Mouse (Mus musculus) liver, adult 2 months (tissue): ENCODE results near the gene Rab19. TPM values are rescaled to one million over a fixed set of nuclear protein-coding genes. Genes with fewer than 3 reads are reported as not detected.

ENCODE experiments used
- DNase-seq: peaks from one replicate; pipeline ENCODE4 v3.0.0-alpha.2; 2011; ENCODE audit warnings: low read depth, low spot score; ENCODE audit errors: extremely low read depth
- H3K27ac ChIP-seq: fragments of 200-500 bp; replicated peaks from 2 replicates; pipeline ENCODE4 v1.5.1; 2012; ENCODE audit warnings: low read depth, mild to moderate bottlenecking, control low read depth, inconsistent platforms, low read length; ENCODE audit not compliant: insufficient read depth
- H3K27me3 ChIP-seq: fragments of 200-500 bp; 2 replicates; pipeline ENCODE4 v1.6.1; 2012; ENCODE audit warnings: mild to moderate bottlenecking, moderate library complexity, low read length, inconsistent platforms; ENCODE audit not compliant: control insufficient read depth, insufficient read depth
- H3K36me3 ChIP-seq: fragments of 200-500 bp; 2 replicates; pipeline ENCODE4 v1.6.1; 2012; ENCODE audit warnings: low read length, inconsistent platforms; ENCODE audit not compliant: control insufficient read depth, insufficient read depth
- H3K4me1 ChIP-seq: fragments of 200-500 bp; 2 replicates; pipeline ENCODE4 v1.6.1; 2011; ENCODE audit warnings: low read length; ENCODE audit not compliant: control insufficient read depth, insufficient read depth
- H3K4me3 ChIP-seq: fragments of 200-500 bp; 2 replicates; pipeline ENCODE4 v1.5.1; 2011; ENCODE audit warnings: low read depth, mild to moderate bottlenecking, control low read depth, low read length, moderate library complexity; ENCODE audit not compliant: insufficient read depth
- H3K79me2 ChIP-seq: fragments of 200-500 bp; 2 replicates; pipeline ENCODE4 v1.6.1; 2012; ENCODE audit warnings: inconsistent platforms, mild to moderate bottlenecking, low read length, moderate library complexity; ENCODE audit not compliant: control insufficient read depth, insufficient read depth
- H3K9ac ChIP-seq: fragments of 200-500 bp; 2 replicates; pipeline ENCODE4 v1.6.1; 2012; ENCODE audit warnings: low read depth, mild to moderate bottlenecking, control low read depth, inconsistent platforms, low read length
- CTCF ChIP-seq: fragments of 200-500 bp; IDR thresholded peaks from 2 replicates; pipeline ENCODE4 v1.5.1; 2011; ENCODE audit warnings: low read depth, low read length, control low read depth
- POLR2A ChIP-seq: fragments of 200-500 bp; IDR thresholded peaks from 2 replicates; pipeline ENCODE4 v1.6.1; 2011; ENCODE audit warnings: low read length, control low read depth; ENCODE audit not compliant: insufficient read depth; ENCODE audit errors: extremely low read depth
- WGBS: fragments of 180-500 bp; shearing (Covaris S2); methylation state at CpG from one replicate; pipeline ENCODE4 v1.1.7; 2018; 5-methylcytosine and 5-hydroxymethylcytosine counted together
- polyA plus RNA-seq: library from polyadenylated mRNA; depleted of rRNA; stranded (reverse); fragments of >200 nt; gene quantifications from 2 replicates; pipeline ENCODE4 v1.2.3, GENCODE M21; 2012
- total RNA-seq: library from RNA; depleted of rRNA; stranded (reverse); fragments of >200 nt; gene quantifications from 2 replicates; pipeline ENCODE4 v1.2.3, GENCODE M21; 2014

Gene Rab19
- total and polyA plus RNA-seq, 2 experiments: 0.31 to 0.46 TPM

GRCm38 (mm10) chr6:39362684-39363083 lies 18.3 kb upstream of the Rab19 start:
- WGBS: 96% methylated on average over 2 of the region's 2 CpGs
- Histone ChIP-seq H3K79me2 (no peaks in the 10 kb centered on the region), H3K4me3 (no peak overlapping the region), H3K4me1 (no peaks in the 10 kb centered on the region), H3K27ac (no peak overlapping the region), H3K27me3 (no peaks in the 10 kb centered on the region), H3K36me3 (peaks cover 29% of the 10 kb centered on the region), H3K9ac (no peak overlapping the region)
- TF ChIP-seq POLR2A (no peak), CTCF (no peak)
- no peak for DNase-seq

DNA sequence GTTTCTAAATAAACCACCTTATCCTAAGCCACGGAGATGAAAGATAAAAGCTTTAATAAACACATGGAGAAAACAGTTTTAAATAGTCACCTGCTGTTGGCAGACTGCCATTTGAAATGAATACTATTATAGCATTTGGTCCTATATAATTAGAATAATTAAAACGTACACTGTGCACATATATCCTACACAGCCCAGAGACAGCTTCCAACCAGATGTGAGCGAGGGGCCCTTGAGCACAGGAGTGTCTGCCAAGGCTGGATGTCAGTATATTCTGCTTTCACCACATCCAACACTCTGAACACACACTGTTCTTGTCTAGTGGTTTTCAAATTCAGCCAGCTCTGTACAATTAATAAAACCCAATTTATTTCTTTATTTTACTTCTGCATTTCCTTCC lies 11.3 kb upstream of the Rab19 start:
- Histone ChIP-seq H3K79me2 (peaks cover 4% of the 10 kb centered on the region; the same call in 1 of the 2 replicates), H3K4me1 (peaks cover 6% of the 10 kb centered on the region; the same call in 1 of the 2 replicates), H3K4me3 (no peak overlapping the region), H3K9ac (no peak overlapping the region), H3K27me3 (no peaks in the 10 kb centered on the region), H3K36me3 (peaks cover 11% of the 10 kb centered on the region), H3K27ac (no peak overlapping the region)
- DNase-seq: no peak
- 89% methylated on average over 3 of the region's 3 CpGs for WGBS
- TF ChIP-seq POLR2A: no peak
- no peak for TF ChIP-seq CTCF

GRCm38 (mm10) chr6:39372042-39372441 lies 8.9 kb upstream of the Rab19 start:
- DNase-seq: no peak
- Histone ChIP-seq H3K27ac (no peak overlapping the region), H3K4me3 (no peak overlapping the region), H3K9ac (no peak overlapping the region), H3K79me2 (peaks cover 4% of the 10 kb centered on the region; the same call in 1 of the 2 replicates), H3K36me3 (no peaks in the 10 kb centered on the region), H3K4me1 (peaks cover 12% of the 10 kb centered on the region), H3K27me3 (no peaks in the 10 kb centered on the region)
- no peak for TF ChIP-seq POLR2A
- no peak for TF ChIP-seq CTCF

DNA sequence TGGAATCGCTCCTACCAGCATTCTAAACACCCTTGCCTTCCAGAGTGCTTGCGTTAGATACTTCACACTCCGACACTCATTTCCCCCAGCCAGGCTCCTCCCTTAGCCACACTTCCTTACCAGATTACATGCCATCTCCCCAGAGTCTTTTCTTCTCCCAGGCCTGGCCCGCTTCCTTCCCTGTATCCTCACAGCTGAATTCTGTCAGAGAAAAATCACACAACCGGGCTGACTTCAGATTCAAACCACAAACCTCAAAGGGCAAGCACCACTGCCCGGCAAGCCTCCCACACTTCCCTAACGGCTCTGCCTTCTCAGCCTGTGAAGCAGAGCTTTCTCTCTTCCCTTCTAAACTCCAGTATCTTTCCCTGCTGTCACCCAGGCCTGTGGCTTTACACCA lies 8.2 kb upstream of the Rab19 start:
- Histone ChIP-seq H3K4me1 (peaks cover 12% of the 10 kb centered on the region), H3K36me3 (no peaks in the 10 kb centered on the region), H3K27me3 (no peaks in the 10 kb centered on the region), H3K79me2 (peaks cover 7% of the 10 kb centered on the region; the same call in 1 of the 2 replicates), H3K27ac (no peak overlapping the region; the same call in 1 of the 2 replicates), H3K4me3 (no peak overlapping the region), H3K9ac (no peak overlapping the region)
- WGBS: 61% methylated on average over 7 of the region's 7 CpGs
- TF ChIP-seq POLR2A (no peak), CTCF (no peak)
- DNase-seq: no peak

DNA sequence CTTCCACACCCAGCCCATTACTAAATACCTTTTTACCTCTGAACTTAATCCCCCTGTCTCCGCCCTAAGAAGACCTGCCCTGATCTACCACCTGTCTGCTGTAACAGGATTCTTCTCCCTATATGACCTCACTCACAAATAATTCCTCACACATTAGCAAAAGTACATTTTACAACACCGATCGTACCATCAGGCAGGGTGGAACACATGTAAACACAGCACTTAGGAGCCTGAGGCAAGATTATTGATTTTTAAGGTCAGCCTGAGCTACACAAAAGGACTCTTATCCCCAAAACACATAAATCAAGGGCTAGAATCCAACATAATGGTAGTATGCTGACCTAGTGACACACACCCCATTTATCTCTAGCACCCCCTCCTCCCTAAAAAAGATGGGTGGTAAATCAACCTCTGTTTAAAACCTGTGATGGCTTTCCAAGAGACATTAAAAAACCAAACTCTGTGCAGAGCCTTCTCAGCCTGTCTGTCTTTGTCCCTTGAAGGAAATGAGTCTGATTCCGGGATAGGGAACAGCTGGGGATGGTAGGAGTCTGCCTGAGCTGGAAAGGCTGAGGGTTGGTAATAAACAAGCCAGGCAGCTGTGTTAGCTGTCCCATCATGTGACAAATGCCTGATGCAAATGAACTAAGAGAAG lies 7.5 kb upstream of the Rab19 start:
- DNase-seq: peak; percentile 67
- TF ChIP-seq POLR2A: no peak
- TF ChIP-seq CTCF: no peak
- Histone ChIP-seq H3K27me3 (no peaks in the 10 kb centered on the region), H3K4me3 (no peak overlapping the region), H3K36me3 (no peaks in the 10 kb centered on the region), H3K9ac (no peak overlapping the region), H3K27ac (no peak overlapping the region), H3K79me2 (peaks cover 7% of the 10 kb centered on the region; the same call in 1 of the 2 replicates), H3K4me1 (peaks cover 12% of the 10 kb centered on the region)
- WGBS: 47% methylated on average over 4 of the region's 4 CpGs

DNA sequence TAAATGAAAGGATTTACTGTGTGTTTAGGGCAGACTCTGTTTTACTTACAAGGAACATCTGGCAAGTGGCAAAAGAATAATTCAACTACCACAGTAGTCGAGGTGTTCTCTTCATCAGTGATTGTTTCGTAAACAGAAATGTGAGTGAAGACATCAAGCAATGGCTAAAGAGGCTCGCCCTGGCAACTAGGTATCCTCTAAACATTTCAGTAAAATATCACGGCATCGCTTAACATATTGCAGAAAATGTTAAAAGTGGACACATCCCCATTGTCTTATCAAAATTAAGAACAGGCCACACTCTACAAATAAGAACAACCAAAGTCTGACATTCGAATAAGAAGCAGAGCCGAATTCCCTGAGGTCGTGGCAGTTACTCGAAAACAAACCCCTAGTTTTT lies 4.2 kb upstream of the Rab19 start:
- H3K4me3 ChIP-seq: peak overlapping the region; percentile 65
- WGBS: 8% methylated on average over 9 of the region's 9 CpGs
- H3K79me2 ChIP-seq: peaks cover 7% of the 10 kb centered on the region; the same call in 1 of the 2 replicates
- DNase-seq: no peak
- no peaks in the 10 kb centered on the region for H3K27me3 ChIP-seq
- peaks cover 15% of the 10 kb centered on the region for H3K4me1 ChIP-seq
- H3K9ac ChIP-seq: peak overlapping the region; percentile 96
- H3K36me3 ChIP-seq: no peaks in the 10 kb centered on the region
- H3K27ac ChIP-seq: no peak overlapping the region
- TF ChIP-seq POLR2A (no peak), CTCF (no peak)
